Mouse (Mus musculus) cerebellum, postnatal 4 days (tissue): ENCODE measurements around the gene Scgb2b27.
A peak's percentile ranks its signal among the peaks of the same experiment; 100 is the strongest.
"Not testable (repeated sequence)": the region's sequence is repeated elsewhere in the genome, so short reads cannot be mapped to it uniquely, and the experiment has no call there.

ENCODE experiments used
- DNase-seq, 2 experiments: peaks; one replicate each; pipeline ENCODE4 v3.0.0; 2022; ENCODE audit warnings: low spot score in 2 of 2, mixed read lengths in 1 of 2

The Scgb2b27 gene

DNA sequence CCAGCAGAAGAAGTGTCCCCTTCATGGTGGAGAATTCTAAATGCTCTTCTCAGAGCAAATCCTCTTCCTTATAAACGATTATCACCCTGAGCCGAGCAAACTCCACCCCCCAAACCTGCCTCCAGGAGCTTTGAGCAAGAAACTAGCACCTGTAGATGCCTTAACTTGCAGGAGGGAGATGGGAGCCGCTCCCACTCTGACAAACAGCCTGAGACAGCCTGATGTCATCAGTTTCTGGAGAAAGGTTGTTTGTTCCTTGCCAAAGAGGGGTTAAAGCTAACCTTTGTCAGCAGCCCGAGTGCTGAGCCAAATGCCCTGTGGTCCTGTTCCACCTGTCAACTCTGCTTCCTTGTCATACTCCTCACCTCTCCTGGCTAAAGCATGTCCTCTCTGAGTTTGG is at the start of gene Scgb2b27:
Scgb2b27 (minus strand) TSS at position 101 of the 400 bp plus-strand sequence.
- no peak for DNase-seq

DNA sequence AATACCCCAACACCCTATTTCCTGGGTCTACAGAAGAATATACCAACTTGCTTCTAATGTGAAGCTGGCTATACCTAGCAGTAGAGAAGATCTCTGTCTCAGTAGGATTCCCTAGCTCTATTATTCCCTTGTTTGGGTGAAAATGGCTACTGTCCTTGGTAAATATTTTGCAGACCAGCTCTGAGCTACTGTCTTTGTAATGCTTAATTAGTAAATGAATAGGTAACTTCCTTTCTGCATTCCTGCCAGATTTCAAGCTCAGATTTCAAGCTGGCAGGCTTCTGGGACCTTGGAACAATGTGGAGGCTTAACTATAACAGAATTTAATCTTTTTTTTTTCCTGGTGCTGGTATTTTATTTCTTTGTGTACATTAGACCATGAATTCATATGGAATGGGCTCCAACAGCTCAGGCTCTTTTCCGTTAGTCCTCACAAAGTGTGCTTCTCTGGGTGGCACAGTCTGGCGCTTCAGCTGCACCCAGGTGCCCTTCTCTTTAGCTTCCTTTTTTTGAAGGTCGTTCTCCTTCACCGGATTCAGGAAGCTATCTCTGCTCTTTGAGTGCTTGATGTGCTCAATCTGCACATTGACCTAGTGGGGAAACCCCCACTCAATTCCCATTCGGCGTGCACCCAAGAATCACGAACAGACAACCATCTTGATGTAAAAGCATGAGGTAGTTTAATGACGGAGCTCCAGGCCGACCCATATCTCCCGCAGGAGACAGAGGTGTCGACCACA is 22.5 kb upstream of the Scgb2b27 start:
- DNase-seq = not testable (repeated sequence)

DNA sequence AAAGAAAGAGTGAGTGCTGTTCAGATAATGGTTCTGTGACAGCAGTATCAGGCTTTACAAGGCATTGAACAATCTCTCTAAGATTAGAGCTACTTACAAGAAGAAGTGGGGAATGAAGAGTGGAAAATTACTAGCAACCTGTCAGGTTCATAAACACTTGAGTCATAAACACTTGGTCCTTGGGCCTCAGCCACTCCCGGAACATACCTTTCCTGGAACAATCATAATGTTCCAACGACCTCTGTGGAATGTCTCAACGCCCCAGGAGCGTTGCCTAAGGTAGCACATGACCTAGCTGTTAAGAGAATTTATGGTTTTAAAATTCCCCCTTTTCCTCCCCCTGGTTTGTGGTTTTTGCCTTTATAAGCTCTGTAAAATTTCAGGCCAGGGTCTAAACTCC is 20.8 kb upstream of the Scgb2b27 start:
- DNase-seq = not testable (repeated sequence)

DNA sequence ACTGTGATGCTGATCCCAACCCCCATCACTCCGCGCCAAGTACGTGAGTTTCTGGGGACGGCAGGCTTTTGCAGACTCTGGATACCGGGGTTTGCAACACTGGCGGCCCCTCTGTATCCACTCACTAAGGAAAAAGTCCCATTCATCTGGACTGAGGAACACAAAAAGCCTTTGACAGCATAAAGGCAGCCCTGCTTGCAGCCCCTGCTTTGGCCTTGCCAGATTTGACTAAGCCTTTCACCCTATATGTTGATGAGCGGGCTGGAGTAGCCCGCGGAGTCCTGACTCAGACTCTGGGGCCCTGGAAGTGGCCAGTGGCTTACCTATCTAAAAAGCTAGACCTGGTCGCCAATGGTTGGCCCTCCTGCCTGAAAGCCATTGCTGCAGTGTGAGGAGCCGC is 16.3 kb upstream of the Scgb2b27 start:
- no peak for DNase-seq

DNA sequence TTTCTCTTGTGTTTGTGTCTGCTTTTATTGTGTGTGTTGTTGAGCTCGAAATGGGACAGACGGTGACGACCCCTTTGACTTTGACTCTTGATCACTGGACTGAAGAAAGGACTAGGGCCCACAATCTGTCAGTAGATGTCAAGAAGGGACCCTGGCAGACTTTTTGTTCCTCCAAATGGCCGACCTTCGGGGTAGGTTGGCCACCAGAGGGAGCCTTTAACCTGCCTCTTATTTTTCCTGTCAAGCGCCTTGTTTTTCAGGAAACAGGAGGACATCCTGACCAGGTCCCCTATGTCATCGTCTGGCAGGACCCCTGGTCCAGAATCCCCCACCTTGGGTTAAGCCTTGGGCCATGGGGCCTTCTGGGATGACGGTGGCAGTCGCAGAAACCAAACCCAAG is 13.5 kb upstream of the Scgb2b27 start:
- DNase-seq = not testable (repeated sequence)

DNA sequence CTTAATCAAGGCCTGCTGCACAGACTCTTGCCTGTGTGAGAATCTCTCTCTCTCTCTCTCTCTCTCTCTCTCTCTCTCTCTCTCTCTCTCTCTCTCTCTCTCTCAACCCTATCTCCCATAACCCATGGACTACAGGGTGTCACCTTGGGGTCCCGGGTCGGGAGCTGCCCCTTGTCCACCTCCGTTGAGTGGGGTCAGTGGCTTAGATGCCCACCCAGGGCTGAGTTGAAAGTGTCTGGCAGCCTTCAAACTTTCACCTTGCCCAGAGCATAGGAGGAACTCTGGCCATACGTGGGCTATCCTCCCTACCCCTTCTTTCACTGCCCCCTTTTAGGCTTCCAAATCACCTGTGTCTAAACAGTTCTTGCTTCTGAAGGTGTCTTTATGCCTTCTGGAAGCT is 11.9 kb upstream of the Scgb2b27 start:
- DNase-seq = no peak

DNA sequence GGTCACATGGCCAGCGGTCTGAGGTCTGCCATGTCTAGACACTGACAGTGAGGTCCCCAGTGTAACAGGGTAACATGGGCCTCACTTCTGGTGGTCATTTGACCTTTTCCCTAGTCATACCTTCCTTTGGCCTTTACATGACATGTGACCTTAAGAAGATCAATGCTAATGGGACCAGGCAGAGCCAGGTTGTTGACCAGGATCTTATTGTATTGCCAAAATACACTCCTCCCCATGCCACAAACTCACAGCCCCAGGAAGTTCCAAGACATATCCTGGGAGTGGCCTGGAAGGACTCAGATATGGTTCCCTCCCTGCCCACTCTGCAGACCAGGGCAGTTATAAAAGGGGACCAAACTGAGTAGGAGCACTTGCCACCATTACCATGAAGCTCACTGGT is 7.4 kb upstream of the Scgb2b27 start, which contains the start of gene Scgb1b27:
Scgb1b27 (plus strand) TSS at position 301 of the 400 bp plus-strand sequence.
- DNase-seq = not testable (repeated sequence)

DNA sequence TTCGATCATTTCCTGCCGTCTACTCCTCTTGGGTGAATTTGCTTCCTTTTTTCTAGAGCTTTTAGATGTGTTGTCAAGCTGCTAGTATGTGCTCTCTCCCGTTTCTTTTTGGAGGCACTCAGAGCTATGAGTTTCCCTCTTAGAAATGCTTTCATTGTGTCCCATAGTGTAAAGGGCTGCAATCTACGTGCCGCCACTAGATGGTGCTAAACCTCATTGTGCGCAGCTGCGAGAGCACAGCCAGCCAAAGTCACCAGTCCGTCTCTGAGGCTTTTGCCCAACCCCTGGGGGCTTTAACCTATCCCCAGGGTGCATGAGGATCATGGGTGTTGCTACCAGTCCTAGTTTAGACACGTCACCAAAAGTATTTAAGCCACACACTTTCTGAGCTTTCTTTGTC is 31.5 kb downstream of the Scgb2b27 start:
- DNase-seq = peak in 1 of 2 experiments; percentile 6
